Mouse (Mus musculus) splenic B cell, adult 2 months (primary cell): ENCODE results near the gene Dus1l.
A peak's percentile ranks its signal among the peaks of the same experiment; 100 is the strongest.
"Not testable (repeated sequence)": the region's sequence is repeated elsewhere in the genome, so short reads cannot be mapped to it uniquely, and the experiment has no call there.

ENCODE experiments used
- DNase-seq: peaks from one replicate; pipeline ENCODE4 v3.0.0-alpha.2; 2011; ENCODE audit warnings: low read depth, low spot score
- H3K27me3 ChIP-seq: 2 replicates; pipeline ENCODE4 v1.6.1; 2012; ENCODE audit warnings: mild to moderate bottlenecking, low read length, moderate library complexity, mixed read lengths; ENCODE audit not compliant: control insufficient read depth, poor library complexity, insufficient read depth, severe bottlenecking
- H3K36me3 ChIP-seq: 2 replicates; pipeline ENCODE4 v1.6.1; 2012; ENCODE audit warnings: mild to moderate bottlenecking, low read length, moderate library complexity, mixed read lengths; ENCODE audit not compliant: control insufficient read depth, poor library complexity, insufficient read depth, severe bottlenecking

Gene Dus1l

GRCm38 (mm10) chr11:120795756-120796613, at the start of gene Dus1l:
TSS of gene Dus1l (minus strand) at chr11:120796403.
- peak; percentile 97 for DNase-seq
- peaks cover 10% of the 10 kb centered on the region for H3K36me3 ChIP-seq
- no peaks in the 10 kb centered on the region for H3K27me3 ChIP-seq

GRCm38 (mm10) chr11:120844329-120844728, 48.1 kb upstream of the Dus1l start:
- Histone ChIP-seq H3K27me3 (no peaks in the 10 kb centered on the region; the same call in 1 of the 2 replicates), H3K36me3 (no peaks in the 10 kb centered on the region)
- DNase-seq = no peak

GRCm38 (mm10) chr11:120833555-120834280, 37.5 kb upstream of the Dus1l start:
- DNase-seq = no peak
- H3K36me3 ChIP-seq = no peaks in the 10 kb centered on the region
- H3K27me3 ChIP-seq = no peaks in the 10 kb centered on the region

- H3K36me3 ChIP-seq, H3K27me3 ChIP-seq, DNase-seq: not testable (repeated sequence)
These were observed 36.8 kb upstream of the Dus1l start for GRCm38 (mm10) chr11:120832962-120833361.

- H3K27me3 ChIP-seq = no peaks in the 10 kb centered on the region
- H3K36me3 ChIP-seq = no peaks in the 10 kb centered on the region
- no peak for DNase-seq
These were observed 35.6 kb upstream of the Dus1l start for GRCm38 (mm10) chr11:120831659-120832440.

- no peaks in the 10 kb centered on the region for H3K36me3 ChIP-seq
- no peaks in the 10 kb centered on the region for H3K27me3 ChIP-seq
- DNase-seq = no peak
These were observed 34.5 kb upstream of the Dus1l start for GRCm38 (mm10) chr11:120830686-120831085.

GRCm38 (mm10) chr11:120829757-120830532, 33.7 kb upstream of the Dus1l start:
- no peak for DNase-seq
- H3K36me3 ChIP-seq = no peaks in the 10 kb centered on the region
- no peaks in the 10 kb centered on the region for H3K27me3 ChIP-seq

- H3K27me3 ChIP-seq = no peaks in the 10 kb centered on the region
- no peak for DNase-seq
These were observed 32.2 kb upstream of the Dus1l start for GRCm38 (mm10) chr11:120828416-120828815.

GRCm38 (mm10) chr11:120826016-120826953, 30.1 kb upstream of the Dus1l start:
- H3K27me3 ChIP-seq = no peaks in the 10 kb centered on the region
- DNase-seq = no peak
- H3K36me3 ChIP-seq = no peaks in the 10 kb centered on the region

More at GRCm38 (mm10) chr11:120828416-120828815, 32.2 kb upstream of the Dus1l start:
- H3K36me3 ChIP-seq = no peaks in the 10 kb centered on the region

- H3K36me3 ChIP-seq = no peaks in the 10 kb centered on the region
- H3K27me3 ChIP-seq = no peaks in the 10 kb centered on the region
- DNase-seq = no peak
These were observed 29.2 kb upstream of the Dus1l start for GRCm38 (mm10) chr11:120825289-120825863.

GRCm38 (mm10) chr11:120824787-120825288, 28.6 kb upstream of the Dus1l start:
- Histone ChIP-seq H3K27me3 (no peaks in the 10 kb centered on the region), H3K36me3 (peaks cover 5% of the 10 kb centered on the region)
- no peak for DNase-seq

- Histone ChIP-seq H3K27me3 (no peaks in the 10 kb centered on the region), H3K36me3 (peaks cover 12% of the 10 kb centered on the region)
- DNase-seq = peak; percentile 97
These were observed 28.0 kb upstream of the Dus1l start, which contains the start of gene Fasn for GRCm38 (mm10) chr11:120823956-120824786. TSS of gene Fasn (minus strand) at chr11:120824547.
